Mouse (Mus musculus) kidney, embryonic 15.5 days (tissue): ENCODE data around the gene Coq2. TPM values are rescaled to one million over a fixed set of nuclear protein-coding genes. Genes with fewer than 3 reads are reported as not detected.

ENCODE experiments used
- ATAC-seq: fragments of 200-750 bp; cut with Nextera tagmentation; replicated peaks from 2 replicates; pipeline ENCODE4 v1.8.0; 2017; ENCODE audit warnings: moderate TSS enrichment; ENCODE audit not compliant: low FRiP score
- H3K27ac ChIP-seq: fragments of 300-500 bp; sonication (generic); 2 replicates; pipeline ENCODE4 v1.5.1; 2015; ENCODE audit warnings: mild to moderate bottlenecking, inconsistent platforms
- H3K27me3 ChIP-seq: fragments of 300-500 bp; sonication (generic); 2 replicates; pipeline ENCODE4 v1.6.1; 2015; ENCODE audit warnings: inconsistent platforms
- H3K36me3 ChIP-seq: fragments of 300-500 bp; sonication (generic); 2 replicates; pipeline ENCODE4 v1.6.1; 2015; ENCODE audit warnings: inconsistent platforms
- H3K4me1 ChIP-seq: fragments of 300-500 bp; sonication (generic); 2 replicates; pipeline ENCODE4 v1.6.1; 2015; ENCODE audit warnings: inconsistent platforms
- H3K4me2 ChIP-seq: fragments of 300-500 bp; sonication (generic); 2 replicates; pipeline ENCODE4 v1.6.1; 2015; ENCODE audit warnings: moderate library complexity, mild to moderate bottlenecking, inconsistent platforms
- H3K4me3 ChIP-seq: fragments of 300-500 bp; sonication (generic); replicated peaks from 2 replicates; pipeline ENCODE4 v1.5.1; 2015; ENCODE audit warnings: mild to moderate bottlenecking, inconsistent platforms
- H3K9ac ChIP-seq: fragments of 300-500 bp; sonication (generic); 2 replicates; pipeline ENCODE4 v1.6.1; 2015; ENCODE audit warnings: mild to moderate bottlenecking, inconsistent platforms
- H3K9me3 ChIP-seq: fragments of 300-500 bp; sonication (generic); replicated peaks from 2 replicates; pipeline ENCODE4 v1.6.1; 2016; ENCODE audit warnings: inconsistent platforms
- WGBS: fragments of 180-500 bp; shearing (Covaris S2); methylation state at CpG from one replicate; pipeline ENCODE4 v1.1.7; 2015; ENCODE audit warnings: mixed read lengths; 5-methylcytosine and 5-hydroxymethylcytosine counted together
- polyA plus RNA-seq: library from polyadenylated mRNA; unstranded; fragments of >200 nt; fragmentation: Nextera tagmentation; extraction: Ambion mirVana; gene quantifications from 2 replicates; pipeline ENCODE4 v1.2.1, GENCODE M21; 2015

The Coq2 gene
- polyA plus RNA-seq, 1 experiment from 2014 or later = 62.5 TPM

DNA sequence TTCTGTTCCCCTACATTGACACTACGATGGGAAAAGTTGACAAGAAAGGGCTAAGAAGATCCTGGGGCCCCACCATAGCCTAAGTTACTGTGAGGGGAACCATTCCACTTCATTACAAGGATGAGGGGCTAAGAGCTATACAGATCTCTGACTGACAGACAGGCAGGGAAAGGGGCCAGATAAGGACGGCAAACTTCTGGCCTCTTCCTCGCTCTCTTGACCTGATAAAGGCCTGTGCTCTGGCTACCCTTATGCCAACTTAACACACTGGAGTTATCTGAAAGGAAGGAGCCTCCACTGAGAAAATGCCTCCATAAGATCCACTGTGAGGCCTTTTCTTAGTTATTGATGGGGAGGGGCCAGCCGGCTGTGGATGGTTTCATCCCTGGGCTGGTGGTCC, 39.0 kb downstream of the Coq2 start:
- no peak overlapping the region for H3K27ac ChIP-seq
- no peak overlapping the region for H3K9ac ChIP-seq
- no peaks in the 10 kb centered on the region for H3K27me3 ChIP-seq
- WGBS = 87% methylated on average over 4 of the region's 4 CpGs
- no peaks in the 10 kb centered on the region for H3K36me3 ChIP-seq
- H3K4me2 ChIP-seq = no peak overlapping the region
- no peak overlapping the region for H3K4me3 ChIP-seq
- H3K9me3 ChIP-seq = no peaks in the 10 kb centered on the region
- peaks cover 11% of the 10 kb centered on the region; the same call in 1 of the 2 replicates for H3K4me1 ChIP-seq
- no peak for ATAC-seq

GRCm38 (mm10) chr5:100634885-100635478, 40.0 kb downstream of the Coq2 start:
- ATAC-seq = no peak
- peaks cover 11% of the 10 kb centered on the region; the same call in 1 of the 2 replicates for H3K4me1 ChIP-seq
- 84% methylated on average over 8 of the region's 8 CpGs for WGBS

GRCm38 (mm10) chr5:100632540-100633129, 42.3 kb downstream of the Coq2 start:
- ATAC-seq = peak; percentile 52
- WGBS = 76% methylated on average over 8 of the region's 8 CpGs
- Histone ChIP-seq H3K4me2 (no peak overlapping the region), H3K4me3 (no peak overlapping the region), H3K9me3 (no peaks in the 10 kb centered on the region), H3K27ac (no peak overlapping the region), H3K4me1 (peaks cover 11% of the 10 kb centered on the region; the same call in 1 of the 2 replicates), H3K9ac (no peak overlapping the region), H3K27me3 (no peaks in the 10 kb centered on the region), H3K36me3 (no peaks in the 10 kb centered on the region)

More at GRCm38 (mm10) chr5:100634885-100635478, 40.0 kb downstream of the Coq2 start:
- H3K27me3 ChIP-seq = no peaks in the 10 kb centered on the region
- no peak overlapping the region for H3K9ac ChIP-seq
- no peak overlapping the region for H3K4me2 ChIP-seq
- no peak overlapping the region for H3K4me3 ChIP-seq
- no peaks in the 10 kb centered on the region for H3K36me3 ChIP-seq
- H3K9me3 ChIP-seq = no peaks in the 10 kb centered on the region
- no peak overlapping the region for H3K27ac ChIP-seq

GRCm38 (mm10) chr5:100628807-100629206, 46.1 kb downstream of the Coq2 start:
- no peak overlapping the region for H3K4me2 ChIP-seq
- H3K9me3 ChIP-seq = no peaks in the 10 kb centered on the region
- no peaks in the 10 kb centered on the region for H3K27me3 ChIP-seq
- WGBS = 92% methylated on average over 4 of the region's 4 CpGs
- H3K4me1 ChIP-seq = peaks cover 11% of the 10 kb centered on the region; the same call in 1 of the 2 replicates
- H3K27ac ChIP-seq = no peak overlapping the region
- H3K4me3 ChIP-seq = no peak overlapping the region
- no peak overlapping the region for H3K9ac ChIP-seq
- no peaks in the 10 kb centered on the region for H3K36me3 ChIP-seq
- no peak for ATAC-seq

- Histone ChIP-seq H3K9ac (no peak overlapping the region), H3K27me3 (no peaks in the 10 kb centered on the region), H3K4me2 (no peak overlapping the region), H3K9me3 (no peaks in the 10 kb centered on the region), H3K27ac (no peak overlapping the region), H3K4me1 (peaks cover 10% of the 10 kb centered on the region), H3K4me3 (no peak overlapping the region), H3K36me3 (no peaks in the 10 kb centered on the region)
- WGBS = 49% methylated on average over 6 of the region's 6 CpGs
- ATAC-seq = no peak
Observed at GRCm38 (mm10) chr5:100626526-100626925, 48.4 kb downstream of the Coq2 start.

- Histone ChIP-seq H3K4me1 (peaks cover 12% of the 10 kb centered on the region), H3K4me2 (no peak overlapping the region), H3K36me3 (no peaks in the 10 kb centered on the region), H3K9ac (no peak overlapping the region), H3K27me3 (no peaks in the 10 kb centered on the region), H3K4me3 (no peak overlapping the region), H3K27ac (no peak overlapping the region), H3K9me3 (no peaks in the 10 kb centered on the region)
- 77% methylated on average over 9 of the region's 9 CpGs for WGBS
- no peak for ATAC-seq
Observed at GRCm38 (mm10) chr5:100624743-100625360, 50.1 kb downstream of the Coq2 start.

DNA sequence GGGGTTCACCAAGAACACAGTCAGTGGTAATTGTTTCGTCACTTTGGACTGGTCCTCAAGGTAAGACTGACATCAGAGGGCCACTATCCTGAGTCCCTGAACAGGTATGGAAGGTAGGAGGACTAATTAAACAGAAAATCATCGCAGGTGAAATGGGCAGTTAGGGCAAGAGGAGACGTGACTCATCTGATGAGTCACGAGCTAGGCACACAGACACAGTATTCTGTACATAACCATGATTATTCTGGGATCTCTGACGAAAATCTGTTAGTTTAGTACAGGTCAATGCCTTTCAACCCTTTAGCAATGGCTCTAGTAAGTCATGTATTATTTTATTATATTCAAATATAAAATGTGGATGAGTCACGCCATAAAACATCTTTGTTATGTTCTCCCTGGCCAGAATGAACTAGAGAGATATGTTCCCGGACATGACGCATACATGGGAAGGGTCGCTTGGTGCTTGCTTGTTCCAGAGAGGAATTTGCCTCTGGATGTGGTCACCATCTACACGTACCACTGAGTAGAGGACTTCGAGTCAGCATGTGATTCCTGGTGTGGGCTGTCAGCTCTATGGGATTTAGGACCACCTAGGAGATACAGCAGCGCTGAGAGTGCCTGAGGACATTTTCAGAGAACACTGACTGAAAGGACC, 52.3 kb downstream of the Coq2 start:
- Histone ChIP-seq H3K9me3 (no peaks in the 10 kb centered on the region), H3K36me3 (no peaks in the 10 kb centered on the region), H3K27me3 (no peaks in the 10 kb centered on the region), H3K4me2 (no peak overlapping the region), H3K9ac (no peak overlapping the region), H3K27ac (no peak overlapping the region), H3K4me3 (no peak overlapping the region), H3K4me1 (peaks cover 12% of the 10 kb centered on the region)
- no peak for ATAC-seq
- WGBS = 89% methylated on average over 12 of the region's 12 CpGs

DNA sequence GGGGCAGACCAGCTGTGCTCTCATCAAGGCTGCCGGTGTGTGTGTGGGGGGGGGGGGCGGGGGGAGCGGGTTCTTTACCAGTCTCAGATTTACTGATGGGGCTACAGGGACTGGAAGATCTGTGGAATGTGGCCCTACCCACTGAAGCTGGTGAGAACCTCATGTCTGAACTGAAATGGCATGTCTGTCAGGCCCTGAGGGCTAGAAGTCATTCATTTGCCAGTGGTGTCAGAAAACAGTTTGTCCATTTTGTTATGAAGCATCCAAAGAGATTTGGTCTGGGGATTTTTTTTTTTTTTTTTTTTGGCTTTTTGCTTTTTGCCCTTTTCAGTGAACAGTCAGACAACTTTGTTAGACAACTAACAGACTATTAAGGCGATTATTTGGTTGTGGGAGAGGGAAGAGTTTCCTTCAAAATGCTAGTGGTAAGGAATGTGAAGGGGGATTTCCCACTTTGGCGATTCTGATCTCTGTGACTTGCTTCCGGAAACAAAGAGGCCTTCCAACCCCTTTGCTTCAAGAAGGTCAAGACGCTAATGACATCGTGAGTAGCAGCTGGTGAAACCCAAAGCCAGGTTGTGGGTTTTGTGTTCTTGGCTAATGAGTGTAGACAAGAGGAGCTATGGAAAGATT, 52.9 kb downstream of the Coq2 start:
- Histone ChIP-seq H3K4me2 (no peak overlapping the region), H3K4me1 (peaks cover 12% of the 10 kb centered on the region), H3K36me3 (no peaks in the 10 kb centered on the region), H3K27me3 (no peaks in the 10 kb centered on the region), H3K4me3 (no peak overlapping the region), H3K9me3 (no peaks in the 10 kb centered on the region), H3K9ac (no peak overlapping the region), H3K27ac (no peak overlapping the region)
- ATAC-seq = no peak
- WGBS = 42% methylated on average over 8 of the region's 8 CpGs

DNA sequence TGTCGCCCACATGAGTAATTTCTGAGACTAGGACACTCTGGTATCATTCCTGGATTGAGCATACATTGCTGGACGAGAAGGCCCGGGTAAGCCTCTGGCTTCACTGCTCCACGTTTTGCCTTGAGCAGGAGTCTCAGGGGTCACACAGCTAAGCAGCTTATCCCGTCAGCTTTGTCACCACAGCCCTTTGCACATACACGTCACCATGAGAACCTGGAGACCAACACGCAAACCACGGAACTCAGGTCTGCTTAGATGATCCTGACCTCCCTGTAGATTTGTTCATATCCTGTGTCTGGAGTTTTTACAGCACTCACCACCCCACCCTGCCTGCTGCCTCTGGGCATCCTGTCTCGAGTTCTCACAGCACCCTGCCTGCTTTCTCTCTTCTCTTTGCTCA, 54.0 kb downstream of the Coq2 start:
- no peaks in the 10 kb centered on the region for H3K27me3 ChIP-seq
- H3K9ac ChIP-seq = no peak overlapping the region
- no peak for ATAC-seq
- no peaks in the 10 kb centered on the region for H3K36me3 ChIP-seq
- 68% methylated on average over 9 of the region's 9 CpGs for WGBS
- no peak overlapping the region for H3K4me3 ChIP-seq
- H3K4me1 ChIP-seq = peaks cover 12% of the 10 kb centered on the region
- H3K9me3 ChIP-seq = no peaks in the 10 kb centered on the region
- no peak overlapping the region for H3K4me2 ChIP-seq
- no peak overlapping the region for H3K27ac ChIP-seq

GRCm38 (mm10) chr5:100619586-100620275, 55.2 kb downstream of the Coq2 start:
- Histone ChIP-seq H3K27ac (no peak overlapping the region), H3K4me1 (peaks cover 12% of the 10 kb centered on the region), H3K4me3 (no peak overlapping the region), H3K36me3 (no peaks in the 10 kb centered on the region), H3K9ac (no peak overlapping the region), H3K27me3 (no peaks in the 10 kb centered on the region), H3K9me3 (no peaks in the 10 kb centered on the region), H3K4me2 (no peak overlapping the region)
- 88% methylated on average over 15 of the region's 15 CpGs for WGBS
- ATAC-seq = no peak

DNA sequence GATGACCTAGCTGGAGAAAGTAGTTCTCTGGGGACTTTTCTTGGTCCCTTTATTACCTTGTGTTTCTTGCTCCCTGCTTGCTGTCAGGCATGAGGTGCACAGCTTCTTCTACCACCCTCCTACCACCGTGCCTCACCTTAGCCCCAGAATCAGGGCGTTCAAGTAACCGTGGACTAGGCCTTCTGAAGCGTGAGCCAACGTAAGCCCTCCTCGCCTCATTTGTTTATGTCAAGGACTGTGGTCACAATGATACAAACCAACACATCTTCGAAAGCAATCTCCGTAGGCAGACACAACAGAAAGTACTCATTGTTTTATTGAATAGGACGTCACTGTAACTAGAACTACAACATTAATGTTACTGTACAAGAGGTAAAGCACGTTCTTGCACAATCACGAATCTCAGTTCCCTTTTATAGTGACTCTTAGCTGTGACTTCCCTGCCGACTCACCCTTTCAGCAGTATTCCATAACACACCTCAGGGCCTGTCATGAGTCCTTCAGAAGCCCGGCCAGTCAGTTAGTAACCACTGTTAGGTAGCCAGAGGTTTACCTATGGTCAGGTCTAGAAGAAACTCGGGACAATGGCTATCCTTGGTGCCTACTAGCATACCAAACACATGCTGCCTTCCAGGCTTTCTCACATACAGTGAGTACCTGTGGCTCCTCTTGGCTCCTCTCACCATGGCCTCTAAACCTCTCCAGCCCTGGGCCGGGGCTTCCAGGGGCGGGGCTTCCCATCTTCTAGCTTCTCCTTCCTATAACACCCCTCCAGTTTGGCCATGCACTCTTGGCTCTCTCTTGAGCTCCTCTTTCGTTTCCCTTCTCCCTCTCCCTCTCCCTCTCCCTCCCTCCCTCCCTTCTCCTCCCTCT, 60.8 kb downstream of the Coq2 start:
- WGBS = 85% methylated on average over 17 of the region's 17 CpGs
- no peak for ATAC-seq
- Histone ChIP-seq H3K36me3 (no peaks in the 10 kb centered on the region), H3K4me2 (no peak overlapping the region), H3K9ac (no peak overlapping the region), H3K27ac (no peak overlapping the region), H3K4me1 (no peaks in the 10 kb centered on the region), H3K4me3 (no peak overlapping the region), H3K27me3 (no peaks in the 10 kb centered on the region), H3K9me3 (no peaks in the 10 kb centered on the region)
